Mouse (Mus musculus) MEL (cell line): ENCODE results near the gene Sbno2. TPM values are rescaled to one million over a fixed set of nuclear protein-coding genes. Genes with fewer than 3 reads are reported as not detected.

Source experiments
- DNase-seq: peaks from one replicate; pipeline ENCODE4 v3.0.0; 2011; ENCODE audit warnings: low read depth, low spot score
- H3K27ac ChIP-seq: 2 replicates; pipeline ENCODE4 v1.5.1; 2012; ENCODE audit warnings: low read depth, mild to moderate bottlenecking, control low read depth, low read length, moderate library complexity; ENCODE audit not compliant: control insufficient read depth
- H3K27me3 ChIP-seq, 2 experiments: fragments of 150-350 bp in 1 of 2; sonication (generic) in 1 of 2; 2 replicates each; pipeline ENCODE4 v1.6.1; 2012; ENCODE audit warnings: low read length in 2 of 2, mild to moderate bottlenecking in 2 of 2, improper control_type of control experiment in 1 of 2, moderate library complexity in 1 of 2; ENCODE audit not compliant: insufficient read depth in 2 of 2, control insufficient read depth in 1 of 2
- H3K36me3 ChIP-seq, 2 experiments: 2 replicates each; pipeline ENCODE4 v1.6.1; 2012 to 2014; ENCODE audit warnings: low read length in 2 of 2, improper control_type of control experiment in 1 of 2, inconsistent platforms in 1 of 2, mild to moderate bottlenecking in 1 of 2; ENCODE audit not compliant: insufficient read depth in 2 of 2, control insufficient read depth in 1 of 2
- H3K4me1 ChIP-seq, 2 experiments: fragments of 150-350 bp in 1 of 2; sonication (generic) in 1 of 2; 2 replicates each; pipeline ENCODE4 v1.6.1; 2012; ENCODE audit warnings: low read length in 2 of 2, improper control_type of control experiment in 1 of 2, mild to moderate bottlenecking in 1 of 2; ENCODE audit not compliant: insufficient read depth in 2 of 2, control insufficient read depth in 1 of 2
- H3K4me3 ChIP-seq, 2 experiments: fragments of 150-350 bp in 1 of 2; sonication (generic) in 1 of 2; 2 replicates each; pipeline ENCODE4 v1.5.1; 2012; ENCODE audit warnings: low read depth in 2 of 2, low read length in 2 of 2, mild to moderate bottlenecking in 2 of 2, moderate library complexity in 2 of 2, control low read depth in 1 of 2, improper control_type of control experiment in 1 of 2; ENCODE audit not compliant: control insufficient read depth in 1 of 2, insufficient read depth in 1 of 2
- H3K79me2 ChIP-seq: 2 replicates; pipeline ENCODE4 v1.6.1; 2012; ENCODE audit warnings: mild to moderate bottlenecking, low read length, moderate library complexity; ENCODE audit not compliant: control insufficient read depth, poor library complexity, insufficient read depth
- H3K9ac ChIP-seq: 2 replicates; pipeline ENCODE4 v1.6.1; 2012; ENCODE audit warnings: low read depth, mild to moderate bottlenecking, control low read depth, low read length, moderate library complexity; ENCODE audit not compliant: control insufficient read depth, poor library complexity, severe bottlenecking
- H3K9me3 ChIP-seq: fragments of 150-350 bp; sonication (generic); replicated peaks from 2 replicates; pipeline ENCODE4 v1.6.1; 2012; ENCODE audit warnings: mild to moderate bottlenecking, low read length, improper control_type of control experiment, moderate library complexity; ENCODE audit not compliant: insufficient read depth
- CHD2 ChIP-seq: IDR thresholded peaks from 2 replicates; pipeline ENCODE4 v1.6.1; 2011; ENCODE audit warnings: low read length, improper control_type of control experiment
- CTCF ChIP-seq, 3 experiments: IDR thresholded peaks in 2 of 3; conservative IDR thresholded peaks in 1 of 3; 2 replicates each; pipeline ENCODE4 v1.5.1; 2011 to 2012; ENCODE audit warnings: low read length in 3 of 3, low read depth in 2 of 3, mild to moderate bottlenecking in 2 of 3, improper control_type of control experiment in 1 of 3, inconsistent platforms in 1 of 3, mixed read lengths in 1 of 3, moderate library complexity in 1 of 3; ENCODE audit not compliant: control insufficient read depth in 1 of 3, insufficient read depth in 1 of 3, poor library complexity in 1 of 3, severe bottlenecking in 1 of 3
- EP300 ChIP-seq, 2 experiments: IDR thresholded peaks; 2 replicates each; pipeline ENCODE4 v1.6.1; 2011; ENCODE audit warnings: improper control_type of control experiment in 2 of 2, low read length in 2 of 2, low read depth in 1 of 2, mild to moderate bottlenecking in 1 of 2
- GABPA ChIP-seq: IDR thresholded peaks from 2 replicates; pipeline ENCODE4 v1.6.1; 2012; ENCODE audit warnings: low read depth, mild to moderate bottlenecking, inconsistent platforms, low read length, improper control_type of control experiment, moderate library complexity
- GATA1 ChIP-seq: IDR thresholded peaks from 2 replicates; pipeline ENCODE4 v1.6.1; 2011; ENCODE audit warnings: low read depth, low read length, improper control_type of control experiment
- MAZ ChIP-seq: IDR thresholded peaks from 2 replicates; pipeline ENCODE4 v1.6.1; 2012; ENCODE audit warnings: low read depth, mild to moderate bottlenecking, inconsistent platforms, low read length, improper control_type of control experiment
- MXI1 ChIP-seq: IDR thresholded peaks from 2 replicates; pipeline ENCODE4 v1.6.1; 2011; ENCODE audit warnings: mild to moderate bottlenecking, low read depth, low read length, improper control_type of control experiment
- NRF1 ChIP-seq: IDR thresholded peaks from 2 replicates; pipeline ENCODE4 v1.6.1; 2014; ENCODE audit warnings: low read depth, mild to moderate bottlenecking, inconsistent platforms, low read length, improper control_type of control experiment, moderate library complexity; ENCODE audit not compliant: poor library complexity, insufficient read depth, severe bottlenecking
- POLR2A ChIP-seq, 2 experiments: IDR thresholded peaks; 2 replicates each; pipeline ENCODE4 v1.6.1; 2011 to 2012; ENCODE audit warnings: low read length in 2 of 2, mild to moderate bottlenecking in 2 of 2, control low read depth in 1 of 2, improper control_type of control experiment in 1 of 2, low read depth in 1 of 2, moderate library complexity in 1 of 2; ENCODE audit not compliant: control insufficient read depth in 1 of 2, insufficient read depth in 1 of 2, poor library complexity in 1 of 2
- POLR2AphosphoS5 ChIP-seq: IDR thresholded peaks from 2 replicates; pipeline ENCODE4 v1.6.1; 2012; ENCODE audit warnings: low read depth, borderline replicate concordance, mild to moderate bottlenecking, inconsistent platforms, low read length, moderate library complexity, mixed read lengths
- RCOR1 ChIP-seq: IDR thresholded peaks from 2 replicates; pipeline ENCODE4 v1.6.1; 2012; ENCODE audit warnings: low read depth, mild to moderate bottlenecking, inconsistent platforms, low read length, improper control_type of control experiment
- SIN3A ChIP-seq: IDR thresholded peaks from 2 replicates; pipeline ENCODE4 v1.6.1; 2012; ENCODE audit warnings: low read length, improper control_type of control experiment, inconsistent platforms
- SMC3 ChIP-seq: IDR thresholded peaks from 2 replicates; pipeline ENCODE4 v1.6.1; 2011; ENCODE audit warnings: low read depth, low read length, improper control_type of control experiment
- TBP ChIP-seq: IDR thresholded peaks from 2 replicates; pipeline ENCODE4 v1.8.0; 2011; ENCODE audit warnings: low read depth, low read length, improper control_type of control experiment
- UBTF ChIP-seq: IDR thresholded peaks from 2 replicates; pipeline ENCODE4 v1.6.1; 2012; ENCODE audit warnings: low read depth, mild to moderate bottlenecking, inconsistent platforms, low read length, improper control_type of control experiment, moderate library complexity, borderline replicate concordance; ENCODE audit not compliant: insufficient read depth
- USF2 ChIP-seq, 2 experiments: IDR thresholded peaks; 2 replicates each; pipeline ENCODE4 v1.6.1; 2011 to 2012; ENCODE audit warnings: improper control_type of control experiment in 2 of 2, low read length in 2 of 2, borderline replicate concordance in 1 of 2, inconsistent platforms in 1 of 2, low read depth in 1 of 2, mild to moderate bottlenecking in 1 of 2; ENCODE audit not compliant: insufficient read depth in 1 of 2
- ZC3H11A ChIP-seq: IDR thresholded peaks from 2 replicates; pipeline ENCODE4 v1.6.1; 2012; ENCODE audit warnings: low read depth, mild to moderate bottlenecking, inconsistent platforms, low read length, improper control_type of control experiment
- ZKSCAN1 ChIP-seq: IDR thresholded peaks from 2 replicates; pipeline ENCODE4 v1.6.1; 2012; ENCODE audit warnings: low read depth, mild to moderate bottlenecking, inconsistent platforms, low read length, improper control_type of control experiment, moderate library complexity
- polyA plus RNA-seq, 2 experiments: library from polyadenylated mRNA; stranded (reverse) in 1 of 2; unstranded in 1 of 2; fragments of >175 nt in 1 of 2; fragments of >200 nt in 1 of 2; gene quantifications; 2 replicates each; pipeline versions ENCODE4 v1.2.1 to v1.2.4; 2012; ENCODE audit warnings: low replicate concordance in 2 of 2, low read depth in 1 of 2; ENCODE audit not compliant: insufficient read length in 2 of 2, insufficient read depth in 1 of 2, missing spikeins in 1 of 2
- total RNA-seq: library from RNA; depleted of rRNA; stranded (reverse); fragments of 300-350 nt; gene quantifications from 2 replicates; pipeline ENCODE4 v1.2.3, GENCODE M21; 2012

The Sbno2 gene
- total and polyA plus RNA-seq, 3 experiments: 15.8 to 29.0 TPM; not detected in 1

GRCm38 (mm10) chr10:80025889-80026288 is 79.5 kb downstream of the Sbno2 start:
- peak; percentile 59 for DNase-seq
- Histone ChIP-seq H3K79me2 (no peaks in the 10 kb centered on the region), H3K4me1 (peaks cover 2 to 23% of the 10 kb centered on the region in 2 experiments; a peak in 3 of 4 replicates), H3K9me3 (no peaks in the 10 kb centered on the region), H3K36me3 (peaks cover 2 to 20% of the 10 kb centered on the region in 2 experiments; a peak in 3 of 4 replicates), H3K27me3 (no peaks in the 10 kb centered on the region), H3K4me3 (no peak overlapping the region), H3K27ac (no peak overlapping the region), H3K9ac (no peak overlapping the region)
- TF ChIP-seq SIN3A (0 out of 2 replicates have a peak, but pooled peaks have one; percentile 20), GABPA (no peak)

DNA sequence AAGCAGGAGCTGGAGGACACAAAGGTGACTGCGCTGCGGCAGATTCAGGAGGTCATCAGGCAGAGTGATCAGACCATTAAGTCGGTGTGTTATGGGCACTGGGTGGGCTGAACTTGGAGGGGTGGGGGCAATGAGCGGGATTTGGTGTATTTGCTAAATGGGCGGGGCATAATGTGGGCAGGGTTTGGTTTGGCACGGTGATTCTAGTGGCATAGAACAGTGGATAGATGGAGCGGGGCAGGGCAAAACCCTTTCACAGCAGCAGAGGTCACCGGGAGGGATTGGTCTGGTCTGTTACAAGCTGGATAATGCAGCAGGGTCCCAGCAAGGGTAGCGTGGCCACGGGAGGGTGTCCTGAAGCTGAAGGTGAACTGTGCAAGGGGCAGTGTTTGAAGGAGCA is 79.9 kb downstream of the Sbno2 start:
- H3K9me3 ChIP-seq: no peaks in the 10 kb centered on the region
- no peaks in the 10 kb centered on the region for H3K27me3 ChIP-seq
- peaks cover 2 to 23% of the 10 kb centered on the region in 2 experiments; a peak in 3 of 4 replicates for H3K4me1 ChIP-seq
- no peak for DNase-seq
- TF ChIP-seq NRF1 (no peak), USF2 (IDR thresholded peaks at IDR 0.05; ENCODE audit: borderline replicate concordance in 1 of 2, insufficient read depth in 1 of 2, low read depth in 1 of 2, low read length in 2 of 2) (no peak), POLR2A (IDR thresholded peaks at IDR 0.05; ENCODE audit: control insufficient read depth in 1 of 2, insufficient read depth in 1 of 2, low read depth in 1 of 2, low read length in 2 of 2, poor library complexity in 1 of 2) (no peak), RCOR1 (no peak), CHD2 (no peak), SIN3A (no peak), ZKSCAN1 (no peak), CTCF (IDR thresholded peaks at IDR 0.05 in 2 of 3, conservative IDR thresholded peaks at IDR 0.05 in 1 of 3; ENCODE audit: control insufficient read depth in 1 of 3, insufficient read depth in 1 of 3, low read depth in 2 of 3, low read length in 3 of 3, poor library complexity in 1 of 3, severe bottlenecking in 1 of 3) (no peak), EP300 (IDR thresholded peaks at IDR 0.05; ENCODE audit: low read depth in 1 of 2, low read length in 2 of 2) (no peak), SMC3 (no peak), MXI1 (no peak), ZC3H11A (no peak), TBP (no peak), UBTF (no peak), POLR2AphosphoS5 (no peak), GATA1 (no peak), MAZ (no peak)
- peaks cover 2 to 20% of the 10 kb centered on the region in 2 experiments; a peak in 3 of 4 replicates for H3K36me3 ChIP-seq
- no peak overlapping the region for H3K27ac ChIP-seq
- no peak overlapping the region for H3K9ac ChIP-seq
- no peaks in the 10 kb centered on the region for H3K79me2 ChIP-seq
- no peak overlapping the region for H3K4me3 ChIP-seq
